Mouse (Mus musculus): ENCODE measurements around the gene Cux1. TPM values are rescaled to one million over a fixed set of nuclear protein-coding genes. Genes with fewer than 3 reads are reported as not detected.

The Cux1 gene
- polyA plus RNA-seq, 1 experiment, result 284 TPM

GRCm38 (mm10) chr5:136335681-136336080 lies 231.6 kb downstream of the Cux1 start:
- 91% methylated on average over 4 of the region's 4 CpGs for WGBS
- no peak for TF ChIP-seq POLR2A (IDR thresholded peaks at IDR 0.05; ENCODE audit: insufficient read depth, low read depth, low read length)
- no peak for TF ChIP-seq CTCF (IDR thresholded peaks at IDR 0.05; ENCODE audit: insufficient read depth, low read depth, low read length)
- H3K27ac ChIP-seq (ENCODE audit: insufficient read depth, low read depth, low read length), result no peak overlapping the region
- H3K4me3 ChIP-seq (ENCODE audit: insufficient read depth, low read depth, low read length), result no peak overlapping the region
- peaks cover 2% of the 10 kb centered on the region; the same call in 1 of the 2 replicates for H3K4me1 ChIP-seq (ENCODE audit: control insufficient read depth, insufficient read depth, low read length)

DNA sequence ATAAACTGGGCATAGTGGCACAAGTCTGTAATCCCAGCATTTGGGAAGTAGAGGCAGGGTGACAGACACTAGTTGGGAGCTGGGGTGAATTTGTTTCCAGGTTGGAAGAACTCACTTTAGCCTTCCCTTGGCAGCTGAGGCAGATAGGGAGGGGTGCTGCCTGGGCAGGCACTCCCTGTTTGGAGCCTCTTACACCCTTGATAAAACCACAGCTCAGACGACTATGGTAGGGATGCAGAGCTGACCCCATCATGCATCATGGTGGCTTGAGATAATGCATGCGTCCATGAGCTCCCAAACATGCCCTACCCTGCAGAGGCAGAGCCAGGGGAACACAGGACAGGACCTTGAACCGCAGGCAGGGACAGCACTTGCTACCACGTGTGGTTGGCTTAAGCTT lies 232.5 kb downstream of the Cux1 start:
- WGBS, result 88% methylated on average over 4 of the region's 4 CpGs
- no peak overlapping the region for H3K4me3 ChIP-seq (ENCODE audit: insufficient read depth, low read depth, low read length)
- TF ChIP-seq POLR2A (IDR thresholded peaks at IDR 0.05; ENCODE audit: insufficient read depth, low read depth, low read length), result no peak
- no peak for TF ChIP-seq CTCF (IDR thresholded peaks at IDR 0.05; ENCODE audit: insufficient read depth, low read depth, low read length)
- H3K4me1 ChIP-seq (ENCODE audit: control insufficient read depth, insufficient read depth, low read length), result peaks cover 2% of the 10 kb centered on the region; the same call in 1 of the 2 replicates
- no peak overlapping the region for H3K27ac ChIP-seq (ENCODE audit: insufficient read depth, low read depth, low read length)

DNA sequence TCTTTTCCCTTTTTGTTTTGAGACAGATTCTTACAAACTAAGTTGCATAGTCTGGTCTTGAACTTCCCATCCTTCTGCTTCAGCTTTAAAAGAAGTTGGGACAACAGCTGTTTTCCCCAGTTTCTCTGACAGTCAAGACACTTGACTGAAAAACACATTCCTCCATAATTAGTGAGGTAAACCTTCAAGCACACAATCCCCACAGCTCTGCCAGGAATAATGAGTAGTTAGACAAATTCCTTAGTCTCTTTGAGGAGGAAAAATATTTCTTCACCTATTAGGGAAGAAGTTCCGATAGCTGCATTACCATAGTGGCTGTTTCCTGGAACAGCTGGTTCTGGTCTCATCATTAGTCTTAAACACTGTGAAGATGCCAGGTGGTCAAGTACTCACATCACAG lies 233.2 kb downstream of the Cux1 start:
- no peak overlapping the region for H3K4me3 ChIP-seq (ENCODE audit: insufficient read depth, low read depth, low read length)
- peaks cover 2% of the 10 kb centered on the region; the same call in 1 of the 2 replicates for H3K4me1 ChIP-seq (ENCODE audit: control insufficient read depth, insufficient read depth, low read length)
- WGBS, result 71% methylated on average over 1 of the region's 1 CpGs
- no peak overlapping the region for H3K27ac ChIP-seq (ENCODE audit: insufficient read depth, low read depth, low read length)
- TF ChIP-seq POLR2A (IDR thresholded peaks at IDR 0.05; ENCODE audit: insufficient read depth, low read depth, low read length), result no peak

GRCm38 (mm10) chr5:136332786-136333462 lies 234.4 kb downstream of the Cux1 start:
- Histone ChIP-seq H3K4me3 (ENCODE audit: insufficient read depth, low read depth, low read length) (no peak overlapping the region), H3K27ac (ENCODE audit: insufficient read depth, low read depth, low read length) (no peak overlapping the region), H3K4me1 (ENCODE audit: control insufficient read depth, insufficient read depth, low read length) (peaks cover 2% of the 10 kb centered on the region; the same call in 1 of the 2 replicates)
- WGBS, result 52% methylated on average over 11 of the region's 11 CpGs
- TF ChIP-seq CTCF (IDR thresholded peaks at IDR 0.05; ENCODE audit: insufficient read depth, low read depth, low read length) (no peak), POLR2A (IDR thresholded peaks at IDR 0.05; ENCODE audit: insufficient read depth, low read depth, low read length) (no peak)

GRCm38 (mm10) chr5:136327736-136328135 lies 239.6 kb downstream of the Cux1 start:
- peaks cover 7% of the 10 kb centered on the region for H3K4me1 ChIP-seq (ENCODE audit: control insufficient read depth, insufficient read depth, low read length)
- H3K4me3 ChIP-seq (ENCODE audit: insufficient read depth, low read depth, low read length), result no peak overlapping the region
- H3K27ac ChIP-seq (ENCODE audit: insufficient read depth, low read depth, low read length), result no peak overlapping the region
- whole genome bisulfite sequencing, result 94% methylated on average over 2 of the region's 2 CpGs
- TF ChIP-seq POLR2A (IDR thresholded peaks at IDR 0.05; ENCODE audit: insufficient read depth, low read depth, low read length), result no peak
- TF ChIP-seq CTCF (IDR thresholded peaks at IDR 0.05; ENCODE audit: insufficient read depth, low read depth, low read length), result no peak

DNA sequence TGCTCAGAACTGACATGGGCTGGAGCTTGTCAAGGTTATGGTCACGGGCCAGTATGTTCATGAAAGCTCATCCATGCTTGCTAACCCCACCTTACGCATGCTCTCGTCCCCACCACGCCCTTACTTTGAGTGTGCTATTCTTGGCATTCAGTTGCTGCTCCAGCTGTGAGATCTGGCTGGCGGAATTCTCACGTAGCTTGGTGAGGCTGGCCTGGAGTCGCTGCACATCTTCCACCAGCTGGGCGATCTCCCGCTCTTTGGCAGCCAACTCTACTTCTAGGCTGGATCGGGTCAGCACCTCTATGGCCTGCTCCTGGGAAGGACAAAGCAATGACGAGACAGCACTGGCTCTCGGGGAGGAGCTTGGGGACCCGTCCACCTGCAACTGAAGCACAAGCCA lies 240.7 kb downstream of the Cux1 start:
- no peak for TF ChIP-seq POLR2A (IDR thresholded peaks at IDR 0.05; ENCODE audit: insufficient read depth, low read depth, low read length)
- TF ChIP-seq CTCF (IDR thresholded peaks at IDR 0.05; ENCODE audit: insufficient read depth, low read depth, low read length), result no peak

DNA sequence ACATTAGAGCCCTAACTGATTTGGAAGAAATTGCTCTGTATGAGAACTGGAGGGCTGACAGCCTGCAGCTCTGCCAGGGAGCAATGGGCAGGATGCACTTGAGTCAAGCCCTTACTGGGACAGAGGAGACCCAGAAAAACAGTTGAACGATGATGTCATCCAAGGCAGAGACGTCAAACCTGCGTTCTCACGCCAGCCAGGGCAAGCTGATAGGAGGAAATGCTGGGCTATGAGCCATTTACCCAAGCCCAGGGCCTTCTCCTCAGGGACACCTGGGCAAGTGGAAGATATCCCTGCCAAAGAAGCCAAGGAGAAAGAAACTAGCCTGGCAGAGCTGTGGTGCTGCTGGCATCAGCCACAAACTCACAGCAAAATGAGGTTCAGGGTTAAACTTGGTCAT lies 242.8 kb downstream of the Cux1 start:
- Histone ChIP-seq H3K27ac (ENCODE audit: insufficient read depth, low read depth, low read length) (no peak overlapping the region), H3K4me1 (ENCODE audit: control insufficient read depth, insufficient read depth, low read length) (peaks cover 7% of the 10 kb centered on the region), H3K4me3 (ENCODE audit: insufficient read depth, low read depth, low read length) (no peak overlapping the region)
- 52% methylated on average over 4 of the region's 4 CpGs for WGBS
- TF ChIP-seq CTCF (IDR thresholded peaks at IDR 0.05; ENCODE audit: insufficient read depth, low read depth, low read length), result no peak
- TF ChIP-seq POLR2A (IDR thresholded peaks at IDR 0.05; ENCODE audit: insufficient read depth, low read depth, low read length), result no peak

More for the DNA sequence above, 240.7 kb downstream of the Cux1 start:
- 66% methylated on average over 13 of the region's 13 CpGs for WGBS
- Histone ChIP-seq H3K27ac (ENCODE audit: insufficient read depth, low read depth, low read length) (no peak overlapping the region), H3K4me1 (ENCODE audit: control insufficient read depth, insufficient read depth, low read length) (peaks cover 7% of the 10 kb centered on the region), H3K4me3 (ENCODE audit: insufficient read depth, low read depth, low read length) (no peak overlapping the region)

DNA sequence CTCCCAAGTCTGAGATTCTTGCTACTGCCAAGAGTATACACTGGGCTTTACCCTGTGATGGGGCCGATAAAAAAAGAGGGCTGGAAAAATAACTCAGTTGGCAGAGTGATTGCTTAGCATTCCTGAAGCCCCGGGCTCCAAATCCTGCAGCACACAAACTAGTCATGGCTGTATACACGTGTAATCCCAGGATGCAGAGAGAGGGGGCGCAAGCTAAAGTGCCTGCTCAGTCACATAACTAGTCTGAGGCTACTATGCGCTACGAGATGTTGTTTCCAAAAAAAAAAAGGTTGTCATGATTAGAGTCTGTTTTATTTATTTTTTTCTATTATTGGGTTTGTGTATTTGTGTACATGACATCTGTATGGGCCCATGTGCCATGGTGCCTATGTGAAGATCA lies 245.9 kb downstream of the Cux1 start:
- H3K4me1 ChIP-seq (ENCODE audit: control insufficient read depth, insufficient read depth, low read length), result 0 out of 2 replicates have a peak, but pooled peaks cover 3% of the 10 kb centered on the region
- no peak overlapping the region for H3K4me3 ChIP-seq (ENCODE audit: insufficient read depth, low read depth, low read length)
- WGBS, result 65% methylated on average over 6 of the region's 6 CpGs
- no peak overlapping the region for H3K27ac ChIP-seq (ENCODE audit: insufficient read depth, low read depth, low read length)
- TF ChIP-seq POLR2A (IDR thresholded peaks at IDR 0.05; ENCODE audit: insufficient read depth, low read depth, low read length) (no peak), CTCF (IDR thresholded peaks at IDR 0.05; ENCODE audit: insufficient read depth, low read depth, low read length) (no peak)

- Histone ChIP-seq H3K27ac (ENCODE audit: insufficient read depth, low read depth, low read length) (no peak overlapping the region), H3K4me3 (ENCODE audit: insufficient read depth, low read depth, low read length) (no peak overlapping the region), H3K4me1 (ENCODE audit: control insufficient read depth, insufficient read depth, low read length) (no peaks in the 10 kb centered on the region)
- TF ChIP-seq CTCF (IDR thresholded peaks at IDR 0.05; ENCODE audit: insufficient read depth, low read depth, low read length), result no peak
- TF ChIP-seq POLR2A (IDR thresholded peaks at IDR 0.05; ENCODE audit: insufficient read depth, low read depth, low read length), result no peak
- WGBS, result 96% methylated on average over 14 of the region's 14 CpGs
Observed at GRCm38 (mm10) chr5:136312566-136312965, 254.7 kb downstream of the Cux1 start.

Measured in olfactory bulb, adult 2 months (tissue).